Mouse (Mus musculus) heart, adult 2 months (tissue): ENCODE measurements around the gene Peg3. TPM values are rescaled to one million over a fixed set of nuclear protein-coding genes. Genes with fewer than 3 reads are reported as not detected.

ENCODE experiments used
- DNase-seq, 2 experiments: peaks; one replicate each; pipeline ENCODE4 v3.0.0; 2021
- H3K27ac ChIP-seq: fragments of 200-600 bp; 2 replicates; pipeline ENCODE4 v1.8.1; 2022
- H3K27me3 ChIP-seq: fragments of 200-500 bp; 2 replicates; pipeline ENCODE4 v1.6.1; 2012; ENCODE audit warnings: mild to moderate bottlenecking, low read length, inconsistent platforms, mixed read lengths; ENCODE audit not compliant: control insufficient read depth, insufficient read depth
- H3K36me3 ChIP-seq: fragments of 200-500 bp; 2 replicates; pipeline ENCODE4 v1.6.1; 2012; ENCODE audit warnings: low read length, inconsistent platforms; ENCODE audit not compliant: control insufficient read depth, insufficient read depth
- H3K4me1 ChIP-seq: fragments of 200-500 bp; 2 replicates; pipeline ENCODE4 v1.6.1; 2011; ENCODE audit warnings: low read length; ENCODE audit not compliant: control insufficient read depth, insufficient read depth
- H3K4me3 ChIP-seq: fragments of 200-600 bp; 2 replicates; pipeline ENCODE4 v1.8.1; 2022
- H3K79me2 ChIP-seq: fragments of 200-500 bp; replicated peaks from 2 replicates; pipeline ENCODE4 v1.6.1; 2012; ENCODE audit warnings: mild to moderate bottlenecking, inconsistent platforms, low read length, moderate library complexity, mixed read lengths; ENCODE audit not compliant: control insufficient read depth, insufficient read depth
- H3K9ac ChIP-seq: fragments of 200-500 bp; 2 replicates; pipeline ENCODE4 v1.6.1; 2012; ENCODE audit warnings: low read depth, mild to moderate bottlenecking, control low read depth, inconsistent platforms, low read length, mixed read lengths
- CTCF ChIP-seq: fragments of 200-600 bp; IDR thresholded peaks from 2 replicates; pipeline ENCODE4 v1.8.1; 2022; ENCODE audit warnings: antibody characterized with exemption, mild to moderate bottlenecking, moderate library complexity
- EP300 ChIP-seq: fragments of 200-500 bp; IDR thresholded peaks from 2 replicates; pipeline ENCODE4 v1.6.1; 2011; ENCODE audit warnings: low read depth, low read length, control low read depth; ENCODE audit not compliant: insufficient read depth
- POLR2A ChIP-seq: fragments of 200-500 bp; IDR thresholded peaks from 2 replicates; pipeline ENCODE4 v1.6.1; 2011; ENCODE audit warnings: mild to moderate bottlenecking, low read depth, low read length, control low read depth; ENCODE audit not compliant: insufficient read depth
- WGBS: fragments of 180-500 bp; shearing (Covaris S2); methylation state at CpG from one replicate; pipeline ENCODE4 v1.1.7; 2018; 5-methylcytosine and 5-hydroxymethylcytosine counted together
- intact Hi-C: fragments of 180-260 bp; cut with DNase I; formaldehyde crosslinking; loops from one replicate; pipeline ENCODE4 v1.15.1; 2025
- polyA plus RNA-seq: library from polyadenylated mRNA; depleted of rRNA; stranded (reverse); fragments of >200 nt; gene quantifications from 2 replicates; pipeline ENCODE4 v1.2.3, GENCODE M21; 2012
- total RNA-seq, 2 experiments: library from RNA; stranded (reverse); gene quantifications; 2 replicates each; pipeline ENCODE4 v1.2.3; 2021

Gene Peg3
- total and polyA plus RNA-seq, 3 experiments: 4.3 to 8.0 (median 5.9) TPM

DNA sequence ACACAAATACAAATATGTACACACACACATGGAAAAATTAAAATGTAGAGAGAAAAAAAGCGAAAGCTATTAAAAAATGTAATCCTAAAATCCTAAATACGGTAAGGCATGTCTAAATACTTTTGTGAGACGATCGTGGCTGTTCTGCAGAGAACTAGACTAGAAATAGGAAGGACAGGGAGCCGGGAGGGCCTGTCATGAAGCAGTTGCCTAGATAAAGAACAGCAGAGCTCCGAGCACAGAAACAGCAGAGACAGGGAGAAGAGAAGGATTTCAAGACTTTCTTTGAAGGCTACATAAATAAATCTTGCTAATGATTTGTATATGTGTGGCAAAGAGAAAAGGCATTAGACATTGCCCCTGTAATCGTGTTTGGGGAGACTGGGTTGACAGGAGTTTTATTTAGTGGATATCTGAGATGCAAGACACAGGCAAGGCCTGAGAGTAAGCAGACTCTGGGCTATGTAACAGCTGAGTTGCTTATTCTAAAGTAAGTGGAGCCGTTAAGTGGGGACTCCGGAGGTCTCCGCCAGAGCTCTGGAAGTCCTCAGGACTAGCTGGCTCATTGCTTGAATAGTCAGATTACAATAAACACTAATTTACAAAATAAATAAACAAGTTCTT lies 14.2 kb upstream of the Peg3 start:
- Histone ChIP-seq H3K79me2 (no peaks in the 10 kb centered on the region), H3K4me3 (no peak overlapping the region), H3K27me3 (no peaks in the 10 kb centered on the region), H3K9ac (no peak overlapping the region), H3K27ac (no peak overlapping the region), H3K4me1 (no peaks in the 10 kb centered on the region), H3K36me3 (no peaks in the 10 kb centered on the region)
- WGBS: 47% methylated on average over 10 of the region's 10 CpGs
- TF ChIP-seq EP300: no peak
- TF ChIP-seq CTCF: no peak
- TF ChIP-seq POLR2A: no peak
- DNase-seq: no peak
- intact Hi-C loops: loop anchor here (10.0 kb wide), 1 partner anchor 80 kb away; no protein-coding TSS in a partner anchor

DNA sequence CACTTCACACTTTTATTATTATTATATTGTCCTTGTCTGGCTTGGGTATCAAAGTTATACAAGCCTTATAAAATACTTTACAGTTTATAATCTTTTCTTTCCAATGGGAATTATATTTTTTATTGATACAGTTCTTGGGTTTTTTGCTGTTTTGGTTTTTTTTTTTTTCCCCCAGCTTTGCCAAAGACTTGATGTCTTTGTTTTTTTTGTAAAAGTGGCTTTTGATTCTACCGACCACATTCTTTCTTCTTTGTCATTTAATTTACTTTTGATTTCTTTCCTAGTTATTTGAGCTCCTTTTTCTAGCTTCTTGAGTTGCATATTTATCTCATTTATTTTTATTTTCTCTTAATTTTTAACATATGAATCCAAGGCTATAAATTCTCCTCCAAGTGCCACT lies 5.8 kb upstream of the Peg3 start:
- no peaks in the 10 kb centered on the region for H3K4me1 ChIP-seq
- intact Hi-C loops: no loop called here
- WGBS: 75% methylated on average over 1 of the region's 1 CpGs
- H3K9ac ChIP-seq: no peak overlapping the region
- no peaks in the 10 kb centered on the region for H3K79me2 ChIP-seq
- H3K27me3 ChIP-seq: no peaks in the 10 kb centered on the region
- H3K4me3 ChIP-seq: no peak overlapping the region
- H3K36me3 ChIP-seq: no peaks in the 10 kb centered on the region
- TF ChIP-seq POLR2A (no peak), EP300 (no peak), CTCF (no peak)
- no peak overlapping the region for H3K27ac ChIP-seq
- no peak for DNase-seq

DNA sequence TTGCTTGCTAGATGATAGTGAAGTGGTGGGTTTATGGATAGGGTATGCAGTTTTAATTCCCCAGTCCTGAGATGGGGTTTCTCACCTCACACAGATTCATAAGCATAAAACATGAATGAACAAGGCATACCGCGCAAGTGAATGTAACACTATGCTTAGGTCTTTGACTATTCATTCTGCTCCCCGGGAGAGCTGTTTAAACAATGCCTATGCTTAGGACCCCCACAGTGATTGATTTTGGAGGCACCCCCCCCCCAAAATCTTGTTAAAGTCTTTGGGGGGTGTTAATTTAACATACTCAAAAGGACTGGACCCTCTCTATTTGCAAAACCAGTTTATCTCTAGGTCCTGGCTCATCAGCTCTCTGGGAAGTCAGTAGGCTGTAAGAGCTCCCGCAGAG lies 1.7 kb upstream of the Peg3 start:
- TF ChIP-seq EP300: no peak
- H3K79me2 ChIP-seq: no peaks in the 10 kb centered on the region
- intact Hi-C loops: no loop called here
- no peak overlapping the region for H3K9ac ChIP-seq
- no peaks in the 10 kb centered on the region for H3K36me3 ChIP-seq
- no peaks in the 10 kb centered on the region for H3K4me1 ChIP-seq
- H3K4me3 ChIP-seq: no peak overlapping the region
- no peak for DNase-seq
- no peaks in the 10 kb centered on the region for H3K27me3 ChIP-seq
- no peak overlapping the region for H3K27ac ChIP-seq
- 57% methylated on average over 4 of the region's 4 CpGs for WGBS

DNA sequence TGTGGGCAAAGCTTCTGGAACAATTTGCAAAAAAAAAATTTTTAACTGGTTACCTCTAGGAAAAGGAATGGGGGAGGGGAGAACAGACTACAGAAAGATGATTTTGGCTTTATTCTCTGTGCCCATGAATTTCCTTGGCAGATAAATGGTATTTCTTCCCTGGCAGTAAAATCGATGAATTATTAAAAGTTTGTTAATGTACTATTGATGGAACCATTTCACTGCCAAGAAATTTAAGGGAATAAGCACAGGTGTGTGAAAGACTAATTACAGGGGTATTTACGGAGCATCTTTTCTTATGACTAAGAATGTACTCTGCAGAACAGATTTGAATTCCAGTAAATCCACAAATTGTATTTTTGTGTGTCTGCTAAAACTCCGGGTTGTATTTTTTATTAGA lies 1.1 kb upstream of the Peg3 start:
- Histone ChIP-seq H3K4me3 (no peak overlapping the region), H3K4me1 (no peaks in the 10 kb centered on the region), H3K27me3 (no peaks in the 10 kb centered on the region), H3K9ac (no peak overlapping the region), H3K27ac (no peak overlapping the region), H3K79me2 (no peaks in the 10 kb centered on the region), H3K36me3 (no peaks in the 10 kb centered on the region)
- 48% methylated on average over 3 of the region's 3 CpGs for WGBS
- TF ChIP-seq CTCF: no peak
- TF ChIP-seq EP300: no peak
- TF ChIP-seq POLR2A: no peak
- no peak for DNase-seq
- intact Hi-C loops: no loop called here

DNA sequence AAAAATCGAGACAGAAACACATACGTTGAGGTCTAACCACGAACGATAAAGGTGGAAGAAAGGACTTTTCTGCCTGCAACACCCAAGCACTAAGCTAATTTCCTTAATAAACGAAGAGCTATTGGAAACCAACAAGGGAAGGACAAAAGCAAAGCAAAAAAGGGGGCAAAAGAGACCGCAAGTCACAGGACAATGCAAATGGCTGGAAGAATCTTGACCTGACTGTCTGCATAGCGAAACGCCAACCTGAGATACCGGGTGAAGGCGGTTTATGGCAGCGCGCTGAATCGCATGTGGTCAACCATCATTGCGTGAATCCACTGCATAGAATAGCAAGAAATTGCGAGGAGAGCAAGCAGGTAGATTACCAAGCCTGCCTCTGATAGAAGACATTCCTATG lies 570 bp upstream of the Peg3 start:
- Histone ChIP-seq H3K79me2 (no peaks in the 10 kb centered on the region), H3K9ac (no peak overlapping the region), H3K4me1 (no peaks in the 10 kb centered on the region), H3K36me3 (no peaks in the 10 kb centered on the region), H3K4me3 (peak overlapping the region; percentile 10; the same call in 1 of the 2 replicates), H3K27me3 (no peaks in the 10 kb centered on the region), H3K27ac (no peak overlapping the region)
- intact Hi-C loops: no loop called here
- TF ChIP-seq EP300: no peak
- no peak for TF ChIP-seq CTCF
- TF ChIP-seq POLR2A: no peak
- DNase-seq: no peak
- WGBS: 46% methylated on average over 15 of the region's 15 CpGs

DNA sequence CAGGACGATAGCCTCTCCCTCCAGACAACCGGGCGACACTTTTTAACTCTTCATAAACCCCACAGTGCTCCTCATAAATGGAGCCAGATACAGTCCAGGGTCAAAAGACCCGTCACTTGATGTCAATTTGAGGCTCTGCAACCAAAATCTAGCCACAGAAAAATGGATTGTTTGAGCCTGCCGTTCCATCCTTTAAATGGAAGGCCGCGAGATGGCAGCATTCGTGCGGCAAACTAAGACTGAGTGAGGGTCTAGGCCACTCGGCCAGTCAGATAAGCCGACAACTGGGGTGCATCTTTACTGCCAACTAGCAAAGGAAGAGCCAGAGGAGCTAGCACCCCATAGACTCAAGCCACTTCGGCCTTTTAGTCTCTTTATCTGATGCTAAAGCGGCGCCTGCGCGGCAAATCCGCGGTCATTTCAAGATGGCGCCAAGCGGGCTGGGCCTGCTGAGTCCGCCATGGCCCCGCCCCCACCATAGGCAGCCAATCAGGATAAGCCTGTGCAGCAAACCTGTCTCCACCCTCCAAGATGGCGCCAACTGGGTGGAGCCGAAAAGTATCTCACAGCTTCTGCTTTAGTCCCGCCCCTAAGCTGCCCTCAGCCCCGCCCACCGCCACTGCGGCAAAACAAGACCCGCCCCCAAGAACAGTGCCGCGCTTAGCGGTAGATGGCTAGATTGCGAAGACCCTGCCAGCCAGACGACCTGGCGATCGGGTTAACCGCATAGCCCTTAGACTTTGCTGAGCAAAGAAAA lies 992 bp downstream of the Peg3 start:
- peak; percentile 26; the same call in 1 of the 2 replicates for TF ChIP-seq POLR2A
- TF ChIP-seq CTCF: peak; percentile 54
- no peak for TF ChIP-seq EP300
- Histone ChIP-seq H3K79me2 (no peaks in the 10 kb centered on the region), H3K4me1 (no peaks in the 10 kb centered on the region), H3K27ac (peak overlapping the region; percentile 85), H3K9ac (peak overlapping the region; percentile 64), H3K36me3 (no peaks in the 10 kb centered on the region), H3K27me3 (no peaks in the 10 kb centered on the region), H3K4me3 (peak overlapping the region; percentile 59)
- peak; percentile 92 to 94 for DNase-seq
- 52% methylated on average over 37 of the region's 37 CpGs for WGBS
- intact Hi-C loops: loop anchor here (5.0 kb wide), 4 partner anchors 67 to 442 kb away; partner anchors contain the start of genes Zfp667 and Zfp78
